Mouse (Mus musculus): ENCODE data around the gene Gm4131. TPM values are rescaled to one million over a fixed set of nuclear protein-coding genes. Genes with fewer than 3 reads are reported as not detected.

Gm4131 gene
- polyA plus RNA-seq, 1 experiment = 1.6 TPM

- Histone ChIP-seq H3K4me1 (ENCODE audit: control insufficient read depth, insufficient read depth, low read length) (no peaks in the 10 kb centered on the region), H3K4me3 (ENCODE audit: insufficient read depth, low read depth, low read length) (no peak overlapping the region), H3K27me3 (replicated peaks; ENCODE audit: control insufficient read depth, insufficient read depth, low read length) (no peaks in the 10 kb centered on the region), H3K27ac (ENCODE audit: insufficient read depth, low read depth, low read length) (no peak overlapping the region), H3K36me3 (ENCODE audit: control insufficient read depth, insufficient read depth, low read length) (no peaks in the 10 kb centered on the region)
- 57% methylated on average over 6 of the region's 6 CpGs for WGBS
- no peak for DNase-seq
- TF ChIP-seq POLR2A (IDR thresholded peaks at IDR 0.05; ENCODE audit: low read depth, low read length) = no peak
- TF ChIP-seq CTCF (conservative IDR thresholded peaks at IDR 0.05; ENCODE audit: insufficient read depth, insufficient read length, low read depth, low read length) = no peak
These were observed 98.5 kb downstream of the Gm4131 start for GRCm38 (mm10) chr14:62468119-62468752.

GRCm38 (mm10) chr14:62464966-62465365, 101.8 kb downstream of the Gm4131 start:
- 23% methylated on average over 9 of the region's 9 CpGs for WGBS
- H3K27me3 ChIP-seq (replicated peaks; ENCODE audit: control insufficient read depth, insufficient read depth, low read length) = no peaks in the 10 kb centered on the region
- peak overlapping the region; percentile 56 for H3K4me3 ChIP-seq (ENCODE audit: insufficient read depth, low read depth, low read length)
- no peaks in the 10 kb centered on the region for H3K36me3 ChIP-seq (ENCODE audit: control insufficient read depth, insufficient read depth, low read length)
- no peaks in the 10 kb centered on the region for H3K4me1 ChIP-seq (ENCODE audit: control insufficient read depth, insufficient read depth, low read length)
- DNase-seq = peak; percentile 94
- TF ChIP-seq CTCF (conservative IDR thresholded peaks at IDR 0.05; ENCODE audit: insufficient read depth, insufficient read length, low read depth, low read length) = no peak
- no peak for TF ChIP-seq POLR2A (IDR thresholded peaks at IDR 0.05; ENCODE audit: low read depth, low read length)
- H3K27ac ChIP-seq (ENCODE audit: insufficient read depth, low read depth, low read length) = peak overlapping the region; percentile 81

DNA sequence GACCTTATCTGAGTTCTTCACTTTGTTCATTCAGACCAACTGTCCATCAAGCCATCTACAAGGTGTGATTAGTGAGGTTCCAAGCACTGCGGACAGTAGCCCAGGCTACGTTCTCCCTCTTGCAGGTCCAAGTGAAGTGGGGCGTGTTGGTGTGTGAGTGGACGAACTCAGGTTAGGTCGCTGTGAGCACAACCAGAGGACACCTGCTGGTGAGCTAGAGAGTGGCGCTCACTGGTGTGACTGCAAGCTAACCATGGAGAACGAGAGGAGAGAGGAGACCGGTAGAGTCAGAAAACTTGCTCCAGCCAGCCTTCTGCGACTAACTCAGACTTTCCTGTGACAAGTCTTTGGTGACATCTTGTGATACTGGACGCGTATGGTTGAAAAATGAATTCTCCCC, 107.2 kb downstream of the Gm4131 start:
- no peak overlapping the region for H3K4me3 ChIP-seq (ENCODE audit: insufficient read depth, low read depth, low read length)
- H3K27me3 ChIP-seq (replicated peaks; ENCODE audit: control insufficient read depth, insufficient read depth, low read length) = no peaks in the 10 kb centered on the region
- H3K36me3 ChIP-seq (ENCODE audit: control insufficient read depth, insufficient read depth, low read length) = no peaks in the 10 kb centered on the region
- no peak overlapping the region for H3K27ac ChIP-seq (ENCODE audit: insufficient read depth, low read depth, low read length)
- TF ChIP-seq CTCF (conservative IDR thresholded peaks at IDR 0.05; ENCODE audit: insufficient read depth, insufficient read length, low read depth, low read length) (peak; percentile 45; the same call in 1 of the 2 replicates), POLR2A (IDR thresholded peaks at IDR 0.05; ENCODE audit: low read depth, low read length) (no peak)
- DNase-seq = no peak
- WGBS = 51% methylated on average over 11 of the region's 11 CpGs
- no peaks in the 10 kb centered on the region for H3K4me1 ChIP-seq (ENCODE audit: control insufficient read depth, insufficient read depth, low read length)

DNA sequence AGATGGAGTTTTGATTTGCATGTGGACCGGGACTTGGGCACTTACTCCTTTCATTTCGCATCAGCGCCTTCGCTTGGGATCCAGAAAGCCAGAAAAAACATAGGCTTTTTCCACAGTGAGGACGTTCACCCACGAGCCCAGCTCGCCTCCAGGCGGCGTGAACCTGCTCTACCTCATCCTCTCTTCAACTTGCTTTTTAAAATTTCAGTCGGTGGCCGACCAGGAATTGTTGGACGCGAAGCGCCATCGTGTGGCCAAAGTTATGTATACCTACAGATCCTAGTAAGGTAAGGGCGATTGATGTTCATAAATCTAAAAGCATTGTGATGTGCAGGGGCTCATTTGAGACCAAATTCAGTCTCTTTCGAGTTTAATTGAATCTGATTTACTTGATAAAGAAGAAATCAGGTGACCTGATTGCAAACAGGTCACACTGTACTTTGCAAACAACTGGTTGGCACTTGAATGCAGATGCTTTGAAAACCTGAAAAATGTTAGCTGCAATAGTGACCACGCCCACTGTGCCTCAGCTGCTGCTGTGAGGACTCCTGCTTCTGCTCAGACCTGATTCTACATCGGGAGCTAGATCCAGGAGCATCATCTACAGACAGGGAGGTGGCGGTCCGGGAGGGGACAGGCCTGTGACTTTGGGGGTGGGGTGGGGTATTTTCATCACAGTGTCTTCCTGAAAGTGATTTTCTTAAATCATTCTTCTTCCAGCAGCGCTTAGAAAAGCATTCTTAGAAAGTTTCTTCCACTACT, 109.1 kb downstream of the Gm4131 start:
- 14% methylated on average over 22 of the region's 22 CpGs for WGBS
- DNase-seq = peak; percentile 89
- Histone ChIP-seq H3K4me1 (ENCODE audit: control insufficient read depth, insufficient read depth, low read length) (no peaks in the 10 kb centered on the region), H3K4me3 (ENCODE audit: insufficient read depth, low read depth, low read length) (no peak overlapping the region), H3K27me3 (replicated peaks; ENCODE audit: control insufficient read depth, insufficient read depth, low read length) (no peaks in the 10 kb centered on the region), H3K27ac (ENCODE audit: insufficient read depth, low read depth, low read length) (no peak overlapping the region), H3K36me3 (ENCODE audit: control insufficient read depth, insufficient read depth, low read length) (no peaks in the 10 kb centered on the region)
- no peak for TF ChIP-seq POLR2A (IDR thresholded peaks at IDR 0.05; ENCODE audit: low read depth, low read length)
- peak; percentile 93 for TF ChIP-seq CTCF (conservative IDR thresholded peaks at IDR 0.05; ENCODE audit: insufficient read depth, insufficient read length, low read depth, low read length)

GRCm38 (mm10) chr14:62456239-62456747, 110.4 kb downstream of the Gm4131 start, which contains the start of gene Gucy1b2:
Gene Gucy1b2 (minus strand): TSS chr14:62456289.
- no peaks in the 10 kb centered on the region for H3K4me1 ChIP-seq (ENCODE audit: control insufficient read depth, insufficient read depth, low read length)
- H3K4me3 ChIP-seq (ENCODE audit: insufficient read depth, low read depth, low read length) = no peak within 1 kb of the TSS
- WGBS = 82% methylated on average over 9 of the region's 9 CpGs
- DNase-seq = no peak
- TF ChIP-seq CTCF (conservative IDR thresholded peaks at IDR 0.05; ENCODE audit: insufficient read depth, insufficient read length, low read depth, low read length) = no peak
- no peak for TF ChIP-seq POLR2A (IDR thresholded peaks at IDR 0.05; ENCODE audit: low read depth, low read length)
- H3K27me3 ChIP-seq (replicated peaks; ENCODE audit: control insufficient read depth, insufficient read depth, low read length) = no peaks in the 10 kb centered on the region
- H3K27ac ChIP-seq (ENCODE audit: insufficient read depth, low read depth, low read length) = no peak within 1 kb of the TSS
- no peaks in the 10 kb centered on the region for H3K36me3 ChIP-seq (ENCODE audit: control insufficient read depth, insufficient read depth, low read length)

DNA sequence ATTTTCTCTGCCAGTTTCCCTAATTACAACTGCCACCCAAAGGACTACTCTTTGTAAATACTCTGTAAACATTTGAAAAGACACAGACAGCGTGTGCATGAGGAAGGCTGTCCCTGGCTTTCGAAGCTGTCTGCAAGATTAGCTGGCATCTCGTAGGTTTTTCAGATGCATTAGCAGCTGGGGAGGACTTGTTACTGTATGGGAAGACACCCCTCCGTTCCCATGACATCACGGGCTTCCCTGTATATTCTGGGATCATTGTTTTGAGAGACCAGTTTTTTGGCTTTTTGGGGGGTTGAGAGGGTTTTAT, 111.2 kb downstream of the Gm4131 start:
- Histone ChIP-seq H3K4me1 (ENCODE audit: control insufficient read depth, insufficient read depth, low read length) (no peaks in the 10 kb centered on the region), H3K27me3 (replicated peaks; ENCODE audit: control insufficient read depth, insufficient read depth, low read length) (no peaks in the 10 kb centered on the region), H3K36me3 (ENCODE audit: control insufficient read depth, insufficient read depth, low read length) (no peaks in the 10 kb centered on the region), H3K27ac (ENCODE audit: insufficient read depth, low read depth, low read length) (no peak overlapping the region), H3K4me3 (ENCODE audit: insufficient read depth, low read depth, low read length) (no peak overlapping the region)
- TF ChIP-seq POLR2A (IDR thresholded peaks at IDR 0.05; ENCODE audit: low read depth, low read length) (no peak), CTCF (conservative IDR thresholded peaks at IDR 0.05; ENCODE audit: insufficient read depth, insufficient read length, low read depth, low read length) (no peak)
- WGBS = 88% methylated on average over 5 of the region's 5 CpGs
- no peak for DNase-seq

All from kidney, adult 2 months (tissue).